Mouse (Mus musculus) CD4-positive, CD25-positive, alpha-beta regulatory T cell, adult 9 weeks (primary cell): Measurements from ENCODE around the gene Lor. TPM values are rescaled to one million over a fixed set of nuclear protein-coding genes. Genes with fewer than 3 reads are reported as not detected.

Experiments
- polyA plus RNA-seq: library from polyadenylated mRNA; unstranded; fragments of 100-300 nt; shearing (Covaris generic); gene quantifications from one replicate; pipeline ENCODE4 v1.2.1, GENCODE M21; 2017

Lor gene
- polyA plus RNA-seq, result not detected

GRCm38 (mm10) chr3:92083042-92083441 lies at the start of gene Lor:
Gene Lor (minus strand): TSS chr3:92083142.

GRCm38 (mm10) chr3:92123847-92124246 lies 40.9 kb upstream of the Lor start, which contains the start of gene Prr9:
Gene Prr9 (minus strand): TSS chr3:92123947.

Other genes starting within 250 kb of the Lor start
- gene Pglyrp3, start 68.6 kb downstream of the Lor start, polyA plus RNA-seq, result not detected
- not detected for gene Prr9, start 40.8 kb upstream of the Lor start, polyA plus RNA-seq
- gene Lelp1, start 59.6 kb upstream of the Lor start, polyA plus RNA-seq, result not detected
- gene Sprr2a1, start 132.7 kb upstream of the Lor start, polyA plus RNA-seq, result not detected
- gene Sprr2a2, start 132.8 kb upstream of the Lor start, polyA plus RNA-seq, result not detected
- not detected for gene Sprr2a3, start 202.3 kb upstream of the Lor start, polyA plus RNA-seq
- not detected for gene Sprr2b, start 233.5 kb upstream of the Lor start, polyA plus RNA-seq